Mouse (Mus musculus): Measurements from ENCODE around the gene Ddx10.

Ddx10 gene

GRCm38 (mm10) chr9:53247953-53248397, at the start of gene Ddx10:
Gene Ddx10, minus strand, starts transcription at chr9:53248053.
- peak; percentile 98 to 99 for DNase-seq

GRCm38 (mm10) chr9:53292833-53293232, 45.0 kb upstream of the Ddx10 start:
- no peak for DNase-seq

- no peak for DNase-seq
Measured at GRCm38 (mm10) chr9:53290006-53290405, 42.2 kb upstream of the Ddx10 start.

GRCm38 (mm10) chr9:53286793-53287192, 38.9 kb upstream of the Ddx10 start:
- DNase-seq, result no peak

GRCm38 (mm10) chr9:53278997-53279396, 31.1 kb upstream of the Ddx10 start:
- DNase-seq, result no peak

- no peak for DNase-seq
Measured at GRCm38 (mm10) chr9:53276381-53276780, 28.5 kb upstream of the Ddx10 start.

- no peak for DNase-seq
Measured at GRCm38 (mm10) chr9:53272714-53273113, 24.9 kb upstream of the Ddx10 start.

GRCm38 (mm10) chr9:53272207-53272606, 24.4 kb upstream of the Ddx10 start:
- DNase-seq, result no peak

GRCm38 (mm10) chr9:53271281-53272022, 23.6 kb upstream of the Ddx10 start:
- no peak for DNase-seq

GRCm38 (mm10) chr9:53269466-53269755, 21.6 kb upstream of the Ddx10 start:
- no peak for DNase-seq

- peak; percentile 15 to 49 for DNase-seq
Measured at GRCm38 (mm10) chr9:53268731-53269465, 21.0 kb upstream of the Ddx10 start.

GRCm38 (mm10) chr9:53268036-53268435, 20.2 kb upstream of the Ddx10 start:
- peak in 1 of 2 experiments; percentile 14 for DNase-seq

GRCm38 (mm10) chr9:53265589-53265988, 17.7 kb upstream of the Ddx10 start:
- DNase-seq, result no peak

GRCm38 (mm10) chr9:53264387-53264786, 16.5 kb upstream of the Ddx10 start:
- peak; percentile 17 to 62 for DNase-seq

- DNase-seq, result no peak
Measured at GRCm38 (mm10) chr9:53258199-53258598, 10.3 kb upstream of the Ddx10 start.

GRCm38 (mm10) chr9:53257772-53258171, 9.9 kb upstream of the Ddx10 start:
- no peak for DNase-seq

- no peak for DNase-seq
Measured at GRCm38 (mm10) chr9:53256690-53257305, 8.9 kb upstream of the Ddx10 start.

- DNase-seq, result peak; percentile 71 to 81
Measured at GRCm38 (mm10) chr9:53254368-53254767, 6.5 kb upstream of the Ddx10 start.

GRCm38 (mm10) chr9:53247516-53247915, 337 bp downstream of the Ddx10 start:
- DNase-seq, result peak in 1 of 2 experiments; percentile 4

- DNase-seq, result no peak
Measured at GRCm38 (mm10) chr9:53218181-53218580, 29.7 kb downstream of the Ddx10 start.

- no peak for DNase-seq
Measured at GRCm38 (mm10) chr9:53208283-53208682, 39.6 kb downstream of the Ddx10 start.

GRCm38 (mm10) chr9:53174590-53174989, 73.3 kb downstream of the Ddx10 start:
- no peak for DNase-seq

GRCm38 (mm10) chr9:53173258-53173657, 74.6 kb downstream of the Ddx10 start:
- DNase-seq, result no peak

- peak; percentile 21 to 38 for DNase-seq
Measured at GRCm38 (mm10) chr9:53144266-53144665, 103.6 kb downstream of the Ddx10 start.

Measured in lung, adult 18-20 months (tissue).